In genomic region chr12:79436035-79436434, GRCm38 (mm10) we compare ENCODE assay signal across 28 mouse cellular contexts.
"Had no signal": no experiment of that assay in that cellular context is flagged by ENCODE, and none has a peak within 500 bp of the region (broad histone marks: within the 10 kb centered on the region; RNA-seq: fewer than 3 reads in every experiment).

No protein-coding gene starts in this region.

- H3K4me2 ChIP-seq: embryonic facial prominence, embryonic 12.5 days; embryonic facial prominence, embryonic 13.5 days; embryonic facial prominence, embryonic 15.5 days; forebrain, embryonic 12.5 days; forebrain, embryonic 13.5 days; forebrain, embryonic 15.5 days had no signal

- H3K4me3 ChIP-seq: embryonic facial prominence, embryonic 10.5 days; embryonic facial prominence, embryonic 12.5 days; embryonic facial prominence, embryonic 13.5 days; embryonic facial prominence, embryonic 15.5 days; erythroblast, embryonic 14.5 days; forebrain, embryonic 10.5 days; forebrain, embryonic 12.5 days; forebrain, embryonic 13.5 days; forebrain, embryonic 15.5 days; gastrocnemius, adult 2 months had no signal

- H3K9ac ChIP-seq: embryonic facial prominence, embryonic 12.5 days; embryonic facial prominence, embryonic 13.5 days; embryonic facial prominence, embryonic 15.5 days; forebrain, embryonic 12.5 days; forebrain, embryonic 13.5 days; forebrain, embryonic 15.5 days; forebrain, postnatal 0 days had no signal

- H3K27ac ChIP-seq: embryonic facial prominence, embryonic 12.5 days; forebrain, embryonic 12.5 days; forebrain, embryonic 13.5 days; forebrain, embryonic 15.5 days; gastrocnemius, adult 2 months had no signal

- DNase-seq: cerebellum, adult 18-20 months; cerebellum, adult 2 months; cerebellum, adult 8-10 months; cerebellum, adult 9-10 months; cerebellum, adult 9-11 months; cerebellum, postnatal 10 days; cerebellum, postnatal 14 days; cerebellum, postnatal 25 days; cerebellum, postnatal 36 days; embryo, embryonic 11 days; forebrain, postnatal 0 days; gastrocnemius, adult 2 months; gastrocnemius, postnatal 10 days; gastrocnemius, postnatal 14 days; gastrocnemius, postnatal 25 days; gastrocnemius, postnatal 36 days; heart, adult 11 months had no signal

- H3K36me3 ChIP-seq: embryonic facial prominence, embryonic 10.5 days; embryonic facial prominence, embryonic 12.5 days; embryonic facial prominence, embryonic 13.5 days; embryonic facial prominence, embryonic 15.5 days; forebrain, embryonic 10.5 days; forebrain, embryonic 12.5 days; forebrain, embryonic 15.5 days had no signal

- H3K27me3 ChIP-seq: embryonic facial prominence, embryonic 12.5 days; embryonic facial prominence, embryonic 13.5 days; embryonic facial prominence, embryonic 15.5 days; forebrain, embryonic 12.5 days; forebrain, embryonic 13.5 days; forebrain, embryonic 15.5 days had no signal

- ATAC-seq: forebrain, embryonic 13.5 days; forebrain, embryonic 14.5 days; forebrain, embryonic 15.5 days; forebrain, embryonic 16.5 days; forebrain, postnatal 0 days had no signal

- H3K9me3 ChIP-seq: embryonic facial prominence, embryonic 10.5 days; embryonic facial prominence, embryonic 12.5 days; embryonic facial prominence, embryonic 13.5 days; embryonic facial prominence, embryonic 15.5 days; forebrain, embryonic 10.5 days; forebrain, embryonic 12.5 days; forebrain, embryonic 13.5 days; forebrain, embryonic 15.5 days had no signal
